Mouse (Mus musculus): ENCODE data around the gene Wdr92.

The Wdr92 gene

DNA sequence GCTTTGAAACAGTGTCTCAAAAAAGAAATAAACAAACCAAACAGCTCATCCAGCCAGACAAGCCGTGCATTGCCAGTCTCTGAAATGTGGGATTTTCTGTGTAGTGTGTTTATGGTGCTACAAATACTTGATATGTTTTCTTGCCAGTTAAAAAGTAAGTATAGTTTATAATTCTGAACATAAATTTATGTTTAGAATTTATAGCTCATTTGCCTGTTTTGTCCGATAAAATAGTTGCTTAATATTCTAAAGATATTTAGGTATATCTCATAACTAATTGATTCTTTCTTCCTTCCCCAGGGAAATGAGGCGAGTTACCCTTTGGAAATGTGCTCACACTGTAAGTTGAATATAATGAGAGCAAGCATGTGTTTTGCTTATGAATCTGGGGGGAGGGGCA is at the start of gene Wdr92:
Gene Wdr92 (plus strand): TSS at position 301 of the 400 bp plus-strand sequence.
- no peak for DNase-seq (ENCODE audit: low spot score)

DNA sequence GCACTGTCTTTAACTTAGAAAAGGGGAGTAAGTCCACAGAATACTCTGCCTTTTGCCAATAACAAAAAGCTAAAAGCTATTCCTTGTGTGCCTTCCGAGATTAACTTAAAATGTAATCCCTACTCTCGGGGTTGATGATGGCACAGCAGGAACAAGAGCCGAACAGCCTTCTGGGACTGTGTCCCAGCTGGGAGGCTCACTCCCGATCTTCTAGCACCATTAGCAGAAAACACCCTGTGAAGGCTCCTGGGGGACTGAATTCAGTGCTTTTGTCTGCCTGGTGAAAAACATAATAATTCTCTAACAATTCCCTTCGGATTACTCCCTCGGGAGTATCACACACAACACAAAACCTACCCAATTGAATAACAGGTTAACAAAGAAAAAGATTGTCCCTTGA is 46.3 kb upstream of the Wdr92 start:
- no peak for DNase-seq (ENCODE audit: low spot score)

DNA sequence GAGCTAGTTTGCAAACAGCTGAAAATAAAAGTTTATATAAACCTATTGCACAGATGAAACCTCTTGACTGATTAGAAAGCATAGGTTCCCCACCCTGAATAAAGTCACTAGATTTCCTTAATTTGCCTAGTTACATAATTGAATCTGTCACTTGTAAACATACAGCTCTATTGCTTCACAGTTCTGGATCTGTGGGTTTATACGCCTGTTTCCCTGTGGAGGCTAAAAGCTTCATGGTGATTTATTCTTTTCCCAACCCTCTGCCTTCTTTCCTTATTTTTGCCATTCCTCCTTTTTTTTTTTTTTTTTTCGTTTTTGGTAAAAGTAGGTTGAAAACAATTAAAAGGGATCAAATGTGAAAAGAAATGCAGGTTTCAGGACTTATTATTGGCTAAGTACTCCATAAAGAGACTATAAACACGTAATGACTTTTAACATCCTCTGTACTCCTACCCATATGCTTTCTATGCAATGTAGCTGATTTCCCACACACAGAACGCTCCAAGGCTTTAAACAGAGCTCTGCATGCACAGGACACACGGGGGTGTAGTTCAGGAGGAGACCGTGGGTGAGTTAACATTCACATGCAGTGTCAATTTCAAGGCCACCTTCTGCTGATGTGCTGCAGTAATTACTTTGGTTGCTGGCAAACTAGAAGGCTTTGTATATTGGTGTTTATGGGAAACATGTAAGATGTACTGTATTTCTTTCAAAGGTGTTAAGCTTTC is 43.4 kb upstream of the Wdr92 start:
- DNase-seq (ENCODE audit: low spot score), result no peak

DNA sequence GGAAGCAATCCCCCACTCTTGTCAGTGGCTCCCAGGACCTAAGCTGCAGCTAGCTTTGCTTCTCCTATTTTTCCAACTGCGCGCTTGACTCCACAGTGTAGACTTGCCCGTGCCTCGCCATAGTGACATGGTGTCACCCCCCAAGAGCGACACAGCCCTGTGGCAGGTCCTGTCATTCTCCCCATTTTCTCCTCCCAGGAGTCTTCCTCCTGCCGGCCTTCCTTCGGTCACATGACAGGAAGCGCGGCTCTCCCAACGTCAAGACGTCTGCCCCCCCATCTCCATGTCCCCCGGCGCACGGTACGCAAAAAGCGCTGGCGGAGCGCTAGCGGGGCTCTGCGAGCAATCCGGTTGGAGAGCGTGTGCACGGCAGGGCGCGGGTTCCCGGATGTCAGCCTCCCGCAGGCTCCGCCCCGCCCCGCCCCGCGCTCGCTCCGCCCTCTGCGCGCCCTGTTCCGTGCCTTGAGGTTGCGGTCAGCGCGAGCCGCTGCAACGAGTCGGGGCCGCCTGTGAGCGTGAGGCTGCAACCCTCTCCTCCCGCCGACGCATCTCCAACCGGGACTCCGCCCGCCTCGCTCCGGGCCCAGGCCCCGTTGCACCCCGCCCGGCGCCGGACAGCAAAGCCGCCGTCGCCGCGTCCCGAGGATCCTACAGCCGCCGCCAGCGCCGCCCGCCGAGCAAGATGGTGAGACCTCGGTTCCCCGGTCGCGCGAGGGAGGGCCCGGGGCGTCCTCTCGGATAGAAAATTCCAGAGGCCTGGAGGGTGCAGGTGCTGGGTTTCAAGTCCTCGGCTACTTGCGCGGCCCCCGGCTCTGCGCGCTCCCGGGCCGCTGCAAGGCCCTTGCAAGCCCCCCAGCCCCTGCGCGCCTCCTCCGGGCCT is 22.8 kb upstream of the Wdr92 start, which contains the start of gene Ppp3r1:
Gene Ppp3r1 (plus strand): TSS at position 406 of the 880 bp plus-strand sequence.
- peak; percentile 97 for DNase-seq (ENCODE audit: low spot score)

DNA sequence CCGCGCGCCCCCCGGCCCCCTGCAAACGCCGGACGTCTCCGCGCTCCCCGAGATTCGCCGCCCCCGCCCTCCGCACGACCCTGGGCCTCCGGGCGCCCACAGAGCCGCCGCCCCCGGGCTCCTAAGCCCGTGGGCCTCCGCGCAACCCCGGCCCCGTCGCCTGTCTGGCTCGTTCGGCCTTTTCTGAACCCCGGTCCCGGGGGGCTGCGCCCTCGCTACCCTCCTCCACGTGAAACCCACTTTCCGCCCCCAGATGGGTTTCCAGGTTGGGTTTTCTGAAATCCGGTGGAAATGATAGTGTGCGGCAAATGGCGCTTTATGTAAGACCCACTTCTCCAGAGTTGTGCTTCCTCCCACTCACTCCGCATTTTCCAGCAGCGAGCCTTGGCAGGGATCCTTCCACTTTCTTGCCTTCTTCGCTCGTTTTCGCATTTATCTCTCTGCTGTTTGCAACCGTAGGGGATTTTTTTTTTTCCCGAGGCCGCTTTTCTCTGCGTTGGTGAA is 22.1 kb upstream of the Wdr92 start:
- DNase-seq (ENCODE audit: low spot score), result peak; percentile 48

DNA sequence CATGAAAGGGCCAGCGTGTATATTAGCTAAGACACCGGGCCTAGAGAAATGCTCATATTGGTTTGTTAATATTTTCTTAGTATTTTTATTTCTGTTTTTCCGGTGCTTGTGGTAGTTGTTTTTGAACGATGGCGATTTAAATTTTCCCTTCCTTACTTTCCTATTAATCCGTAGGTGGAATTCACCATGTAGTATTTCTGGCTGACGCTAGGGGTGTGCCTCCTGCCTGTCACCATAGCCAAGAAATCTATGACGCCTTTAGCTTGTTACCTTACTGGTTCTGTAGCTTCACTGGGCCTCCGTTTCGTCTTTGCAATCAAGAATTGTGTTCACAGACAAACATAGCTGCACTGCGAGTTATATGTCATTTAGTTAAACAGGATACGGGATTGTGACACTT is 21.7 kb upstream of the Wdr92 start:
- peak; percentile 78 for DNase-seq (ENCODE audit: low spot score)

DNA sequence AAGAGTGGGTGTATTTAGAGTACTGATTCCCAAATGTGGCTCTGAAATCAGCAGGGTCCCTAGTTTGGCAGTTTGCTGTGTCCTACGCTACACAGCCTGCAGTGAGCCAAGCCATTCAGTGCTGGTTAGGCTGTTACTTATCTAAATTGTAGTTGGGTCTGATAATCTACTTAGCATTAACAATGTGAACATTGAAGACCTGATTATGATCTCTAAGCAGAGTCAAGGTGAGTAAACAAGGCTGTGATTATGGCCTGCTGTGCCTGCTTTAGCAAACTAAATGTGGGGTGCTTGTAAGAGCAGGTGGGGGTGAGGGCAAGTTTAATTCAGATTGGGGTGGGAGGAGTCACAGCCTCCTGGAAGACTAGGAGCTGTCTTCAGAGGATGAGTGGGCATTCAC is 18.0 kb upstream of the Wdr92 start:
- no peak for DNase-seq (ENCODE audit: low spot score)

DNA sequence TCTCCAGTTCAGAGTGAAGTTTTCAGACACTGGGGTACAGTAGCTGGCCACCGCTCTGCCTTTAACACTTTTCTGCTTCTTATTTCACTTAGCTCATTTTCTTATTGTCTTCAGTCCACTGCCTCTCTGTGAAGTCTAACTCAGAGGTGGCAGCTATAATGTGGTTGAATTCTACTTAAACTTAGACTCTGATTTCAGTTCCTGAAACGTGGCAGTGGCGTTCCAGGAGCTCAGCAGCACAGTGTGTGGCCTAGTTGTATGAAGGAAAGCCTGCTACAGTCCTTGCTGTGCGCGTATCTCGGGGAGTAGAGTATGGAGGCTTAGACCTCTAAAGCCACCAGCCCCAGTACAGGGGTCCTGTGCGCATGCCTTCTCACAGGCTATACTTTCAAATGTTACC is 15.3 kb upstream of the Wdr92 start:
- DNase-seq (ENCODE audit: low spot score), result no peak

DNA sequence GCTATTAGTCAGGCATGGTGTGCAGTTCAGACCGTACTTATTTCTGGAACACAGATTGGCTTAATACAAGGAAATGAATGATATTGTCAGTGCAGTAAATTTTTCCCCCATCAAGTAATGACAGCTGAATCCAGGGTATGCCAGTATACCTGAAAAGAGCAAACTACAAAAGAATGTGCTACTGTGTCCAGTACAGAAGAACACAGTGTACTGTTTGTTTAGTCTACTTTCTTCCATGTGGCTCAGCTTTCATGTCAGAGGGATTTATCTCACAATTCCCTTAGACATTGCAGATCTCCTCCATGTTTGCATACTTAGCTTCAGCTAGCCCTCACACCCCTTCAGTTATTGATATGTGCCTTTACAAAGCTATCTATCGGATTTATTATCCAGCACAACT is 12.6 kb upstream of the Wdr92 start:
- no peak for DNase-seq (ENCODE audit: low spot score)

DNA sequence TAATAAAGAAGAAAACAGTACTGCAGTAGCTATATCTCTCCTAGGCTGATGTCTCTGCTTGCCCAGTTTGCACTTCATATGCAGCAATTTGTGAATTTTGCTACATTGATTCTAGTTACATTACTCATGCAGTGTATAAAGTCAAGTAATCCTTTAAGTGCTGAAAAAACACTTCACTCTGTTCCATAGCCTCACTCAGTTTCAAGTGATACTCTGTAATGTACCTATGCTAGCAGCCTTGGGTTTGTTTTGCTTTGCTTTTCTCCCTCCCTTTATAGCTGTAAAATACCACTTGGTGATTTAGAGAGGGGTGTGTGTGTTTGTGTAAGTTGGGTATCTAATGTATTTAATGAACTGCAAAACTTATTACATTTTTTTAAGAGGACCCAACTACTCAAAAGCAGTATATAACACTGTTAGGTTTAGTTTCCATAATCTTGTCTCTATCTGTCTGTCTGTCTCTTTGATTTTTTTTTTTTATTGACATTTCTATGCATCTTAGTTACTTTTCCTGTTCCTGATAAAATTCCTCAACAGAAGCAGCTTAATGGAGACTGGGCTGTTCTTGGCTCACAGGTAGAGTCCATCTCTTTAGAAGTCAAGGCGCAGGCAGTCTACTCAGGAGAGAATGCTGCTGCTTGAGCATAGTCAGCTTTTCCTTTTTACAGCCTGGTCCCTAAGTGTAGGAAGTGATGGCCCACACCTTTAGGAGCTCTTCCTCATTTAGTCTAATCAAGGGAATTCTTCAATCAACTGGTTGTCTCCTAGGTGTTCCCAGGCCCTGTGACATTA is 10.8 kb upstream of the Wdr92 start:
- no peak for DNase-seq (ENCODE audit: low spot score)

DNA sequence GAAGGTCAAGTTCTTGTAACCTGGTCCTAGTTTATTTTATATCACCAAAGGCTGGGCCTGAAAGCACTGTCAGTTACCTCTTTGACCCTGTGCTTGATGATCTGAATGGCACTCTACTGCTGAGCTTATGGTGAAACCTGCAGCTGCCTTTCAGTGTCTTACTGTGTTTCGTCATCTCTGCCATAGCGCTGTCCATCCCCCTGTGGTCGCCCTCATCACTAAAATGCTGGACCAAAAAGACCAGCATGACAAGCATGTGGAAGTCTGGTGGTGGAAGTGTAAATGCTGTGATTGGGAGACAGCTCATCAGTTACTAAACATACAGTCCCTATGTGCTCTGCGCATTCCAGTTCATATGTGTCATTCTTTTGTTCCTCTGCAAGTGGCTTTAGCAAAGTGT is 9.6 kb upstream of the Wdr92 start:
- no peak for DNase-seq (ENCODE audit: low spot score)

DNA sequence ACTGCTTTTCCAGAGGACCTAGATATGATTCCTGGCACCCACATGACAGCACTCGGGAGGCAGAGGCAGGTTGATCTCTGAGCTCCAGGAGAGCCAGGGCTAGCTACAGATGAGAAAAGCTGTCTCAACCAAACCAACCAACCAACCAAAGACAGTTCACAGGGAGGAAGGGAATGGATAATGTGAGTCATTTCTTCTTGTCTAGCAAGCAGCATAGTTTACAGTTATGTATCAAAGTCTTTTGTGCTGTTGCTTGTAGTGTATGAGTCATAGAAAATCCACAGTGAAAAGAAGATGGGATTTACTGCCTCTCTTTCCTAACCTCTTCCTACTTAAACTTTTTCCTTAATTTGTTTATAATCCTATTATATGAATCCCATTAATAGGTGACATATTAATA is 5.3 kb upstream of the Wdr92 start:
- no peak for DNase-seq (ENCODE audit: low spot score)

DNA sequence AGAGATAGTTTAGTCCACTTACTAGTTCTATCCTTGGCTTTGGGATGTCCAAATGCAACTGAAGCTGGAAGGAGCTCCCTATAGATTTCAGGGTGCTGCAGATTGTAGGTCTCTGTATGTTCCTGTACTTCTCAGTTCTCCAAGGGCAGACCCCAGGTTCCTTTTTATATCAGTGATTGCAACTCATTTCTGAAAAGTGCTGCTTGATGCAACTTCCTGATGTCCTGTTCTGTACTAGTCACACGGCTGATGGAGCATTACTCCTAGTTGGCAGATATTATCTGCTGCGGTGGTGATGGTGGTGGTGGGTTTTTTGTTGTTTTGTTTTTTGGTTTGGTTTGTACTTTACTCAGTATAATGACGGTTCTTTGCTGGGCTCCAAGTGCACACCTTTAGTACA is 1.2 kb upstream of the Wdr92 start:
- no peak for DNase-seq (ENCODE audit: low spot score)

DNA sequence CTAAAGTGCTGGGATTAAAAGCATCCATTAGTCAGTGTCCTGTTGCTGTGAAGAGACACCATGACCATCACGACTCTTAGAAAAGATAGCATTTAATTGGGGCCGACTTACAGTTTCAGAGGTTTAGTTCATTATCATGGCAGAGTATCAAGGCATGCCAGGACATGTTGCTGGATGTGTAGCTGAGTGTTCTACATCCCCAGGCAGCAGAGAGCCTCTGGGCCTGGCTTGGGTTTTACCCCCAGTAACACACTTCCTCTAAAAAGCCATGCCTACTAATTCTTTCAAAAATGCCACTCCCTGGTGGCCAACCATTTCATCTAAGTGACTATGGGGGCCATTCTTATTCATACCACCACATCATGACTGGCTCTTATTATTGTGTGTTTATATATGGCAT is 1.3 kb downstream of the Wdr92 start:
- no peak for DNase-seq (ENCODE audit: low spot score)

DNA sequence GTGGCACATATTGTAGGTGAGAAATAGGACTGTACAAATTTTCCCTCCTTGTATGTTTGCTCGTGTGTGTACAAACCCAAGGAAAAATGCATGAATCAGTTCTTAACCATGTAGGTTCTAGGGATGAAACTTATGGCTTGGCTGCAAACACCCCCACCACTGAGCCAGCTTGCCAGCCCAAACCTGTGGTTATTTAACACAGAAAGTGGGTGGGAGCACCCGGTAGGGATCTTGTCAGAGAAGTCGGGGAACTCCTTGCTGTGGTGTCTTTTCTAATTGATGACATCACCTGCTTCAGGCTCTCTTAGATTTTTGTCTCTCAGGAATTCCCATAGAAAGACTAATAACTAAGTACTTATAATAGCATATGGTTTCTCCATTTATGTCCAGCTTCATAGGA is 5.7 kb downstream of the Wdr92 start:
- DNase-seq (ENCODE audit: low spot score), result no peak

DNA sequence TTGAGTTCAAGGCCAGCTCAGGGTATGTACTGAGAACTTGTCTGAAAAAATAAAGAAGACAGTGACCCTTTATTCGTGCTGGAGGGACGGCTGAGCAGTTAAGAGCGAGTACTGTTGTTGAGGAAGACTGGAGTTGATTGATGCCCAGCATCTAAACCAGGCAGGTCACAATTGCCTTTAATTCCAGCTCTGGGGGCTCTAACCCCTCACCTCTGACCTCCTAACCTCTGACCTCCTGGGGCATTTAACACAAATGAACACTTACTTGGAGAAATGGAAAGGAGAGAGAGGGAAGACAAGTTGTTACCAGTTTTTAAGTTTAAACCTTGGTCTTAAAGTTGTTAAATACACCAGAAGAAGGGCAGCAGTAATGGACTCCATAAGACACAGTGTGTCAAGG is 6.9 kb downstream of the Wdr92 start:
- DNase-seq (ENCODE audit: low spot score), result peak; percentile 61

DNA sequence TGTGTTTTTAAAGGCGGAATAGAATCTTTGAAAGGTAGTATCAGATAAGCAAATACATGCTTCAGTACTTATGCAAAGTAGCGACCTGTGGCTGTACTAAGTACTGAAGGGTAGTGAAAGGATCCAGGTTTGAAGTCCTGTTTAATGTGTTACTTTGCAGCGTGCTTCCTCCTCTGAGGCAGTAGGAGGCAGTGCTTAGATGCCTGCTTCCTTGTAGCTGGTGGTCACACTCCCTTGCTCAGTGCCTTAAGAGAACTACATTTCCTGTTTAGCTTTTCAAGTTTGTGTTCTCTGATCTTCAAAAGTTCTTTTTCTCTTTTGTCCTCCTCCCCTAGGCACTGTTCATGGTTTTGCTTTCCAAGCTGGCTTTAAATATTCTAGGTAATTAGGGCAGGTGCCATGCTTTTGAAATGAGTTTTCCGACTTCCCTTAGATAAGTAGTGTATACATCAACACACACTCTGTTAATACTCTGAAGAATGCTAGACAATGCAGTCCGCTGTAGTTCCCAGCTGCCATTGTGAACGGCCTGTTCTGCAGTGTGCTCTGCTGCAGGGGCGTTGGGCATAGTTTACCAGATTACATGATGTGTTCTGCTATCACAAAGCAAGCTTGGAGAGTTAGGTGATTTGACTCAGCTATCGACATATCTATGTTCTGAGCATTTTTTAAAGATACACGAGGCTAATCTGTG is 10.4 kb downstream of the Wdr92 start:
- DNase-seq (ENCODE audit: low spot score), result no peak

DNA sequence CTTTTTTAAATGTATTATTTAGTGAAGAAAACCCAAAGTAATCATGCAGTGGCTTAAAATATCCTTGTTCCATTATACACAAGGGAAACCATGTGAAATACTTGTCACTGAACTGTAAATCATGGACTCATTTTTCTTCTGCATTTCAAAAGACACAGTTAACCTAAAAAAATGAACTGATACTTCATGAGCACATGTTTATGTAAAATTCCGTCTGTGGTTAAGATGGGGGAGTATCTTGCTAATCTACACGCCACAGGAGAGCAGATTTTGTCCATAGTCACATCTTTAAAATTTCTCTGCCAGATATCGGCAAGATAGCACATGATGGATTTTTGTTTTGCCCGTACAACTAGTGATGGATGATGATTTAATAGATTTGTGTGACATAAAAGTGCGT is 17.3 kb downstream of the Wdr92 start:
- DNase-seq (ENCODE audit: low spot score), result no peak

DNA sequence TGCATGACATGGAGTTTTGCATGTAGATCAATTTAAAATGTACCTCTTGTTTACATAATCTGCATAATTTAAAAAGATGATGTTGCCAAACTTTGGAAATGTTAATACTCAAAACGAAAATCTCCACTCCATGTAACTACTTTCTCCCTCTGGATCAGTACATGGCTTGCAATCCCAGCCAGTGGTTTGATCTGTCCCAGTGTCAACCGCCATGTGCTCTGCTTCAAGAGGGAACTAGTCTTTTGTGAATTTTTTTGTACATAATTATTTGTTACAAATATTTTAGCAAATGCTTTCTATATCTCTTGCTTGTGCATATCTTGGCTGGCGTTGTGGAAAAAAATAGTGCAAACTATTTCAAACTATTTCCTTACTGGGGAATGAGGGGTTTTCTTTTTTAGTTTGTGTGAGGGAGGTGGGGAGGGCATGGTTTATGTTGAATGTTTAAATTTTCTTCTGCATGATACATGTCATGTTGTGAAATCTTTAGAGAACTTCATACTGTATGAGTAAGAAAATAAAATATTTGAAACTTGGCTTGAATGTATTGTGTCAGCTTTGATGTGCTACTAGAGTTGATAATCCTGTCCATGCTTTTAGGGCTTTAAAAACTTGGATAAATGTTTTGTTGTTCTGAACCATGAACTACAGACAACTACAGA is 18.1 kb downstream of the Wdr92 start:
- no peak for DNase-seq (ENCODE audit: low spot score)

DNA sequence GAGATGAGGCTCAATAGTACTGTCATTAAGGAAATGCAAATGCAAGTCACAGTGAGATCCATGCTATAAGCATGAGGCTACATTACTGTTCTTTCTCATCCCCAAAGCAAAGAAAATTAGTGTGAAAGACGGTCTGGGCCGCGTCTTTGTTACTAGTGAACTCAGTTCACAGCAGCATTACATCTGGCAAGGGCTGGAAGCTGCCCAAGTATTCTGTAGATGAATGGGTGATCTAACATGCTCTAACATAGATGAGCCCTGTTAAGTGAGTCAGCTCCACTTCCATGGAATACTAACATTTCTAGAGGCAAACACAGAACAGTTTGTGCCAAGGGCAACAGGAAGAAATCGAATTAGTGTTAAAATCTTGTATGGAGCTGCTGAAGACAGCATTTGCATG is 19.0 kb downstream of the Wdr92 start:
- no peak for DNase-seq (ENCODE audit: low spot score)

DNA sequence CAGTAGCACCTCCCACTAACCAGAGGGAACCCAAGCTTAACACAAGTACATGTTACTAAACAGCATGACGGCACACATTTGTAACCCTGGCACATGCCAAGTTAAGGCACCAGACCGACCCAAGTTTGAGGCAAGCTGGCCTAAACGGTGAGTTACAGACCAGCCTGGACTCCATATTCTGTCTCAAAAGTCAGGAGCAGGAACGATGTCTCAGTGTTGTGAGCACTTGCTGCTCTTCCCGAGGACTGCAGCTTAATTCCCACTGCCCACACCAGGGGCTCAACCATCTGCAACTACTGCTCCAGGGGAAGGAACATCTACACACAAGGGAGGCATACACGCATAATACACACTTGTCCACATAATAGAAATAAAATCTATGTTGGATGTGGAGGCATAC is 20.6 kb downstream of the Wdr92 start:
- no peak for DNase-seq (ENCODE audit: low spot score)
